Mouse (Mus musculus): ENCODE data around the gene Mov10l1. TPM values are rescaled to one million over a fixed set of nuclear protein-coding genes. Genes with fewer than 3 reads are reported as not detected.

Mov10l1 gene
- polyA plus RNA-seq, 1 experiment, result not detected

Other genes with a start within 250 kb of the Mov10l1 start
- 23.3 and 23.5 TPM in 2 replicates for gene Brd1, start 248.7 kb upstream of the Mov10l1 start, polyA plus RNA-seq (2012; rRNA removed)
- 6.3 and 6.4 TPM in 2 replicates for gene Zbed4, start 231.2 kb upstream of the Mov10l1 start, polyA plus RNA-seq (2012; rRNA removed)
- gene Alg12, start 163.6 kb upstream of the Mov10l1 start, polyA plus RNA-seq (2012; rRNA removed), result 15.3 and 15.7 TPM in 2 replicates
- gene Creld2, start 163.3 kb upstream of the Mov10l1 start, polyA plus RNA-seq (2012; rRNA removed), result 24.1 and 31.2 TPM in 2 replicates
- gene Pim3, start 120.7 kb upstream of the Mov10l1 start, polyA plus RNA-seq (2012; rRNA removed), result 13.6 and 22.2 TPM in 2 replicates
- gene Ttll8, start 28.5 kb upstream of the Mov10l1 start, polyA plus RNA-seq (2012; rRNA removed), result 1.8 and 2.0 TPM in 2 replicates
- gene Mlc1, start 3.9 kb upstream of the Mov10l1 start, polyA plus RNA-seq (2012; rRNA removed), result 149 and 180 TPM in 2 replicates
- 91.8 and 100 TPM in 2 replicates for gene Panx2, start 76.8 kb downstream of the Mov10l1 start, polyA plus RNA-seq (2012; rRNA removed)
- 24.3 and 25.8 TPM in 2 replicates for gene Trabd, start 92.2 kb downstream of the Mov10l1 start, polyA plus RNA-seq (2012; rRNA removed)
- 33.1 and 38.3 TPM in 2 replicates for gene Selenoo, start 106.2 kb downstream of the Mov10l1 start, polyA plus RNA-seq (2012; rRNA removed)
- gene Tubgcp6, start 140.2 kb downstream of the Mov10l1 start, polyA plus RNA-seq (2012; rRNA removed), result 37.4 and 39.8 TPM in 2 replicates
- 24.9 and 28.9 TPM in 2 replicates for gene Hdac10, start 145.8 kb downstream of the Mov10l1 start, polyA plus RNA-seq (2012; rRNA removed)
- 20.2 and 22.9 TPM in 2 replicates for gene Mapk12, start 157.8 kb downstream of the Mov10l1 start, polyA plus RNA-seq (2012; rRNA removed)
- gene Mapk11, start 166.7 kb downstream of the Mov10l1 start, polyA plus RNA-seq (2012; rRNA removed), result 53.3 and 61.1 TPM in 2 replicates
- 65.8 and 72.5 TPM in 2 replicates for gene Plxnb2, start 197.9 kb downstream of the Mov10l1 start, polyA plus RNA-seq (2012; rRNA removed)
- gene Dennd6b, start 213.6 kb downstream of the Mov10l1 start, polyA plus RNA-seq (2012; rRNA removed), result 143 and 146 TPM in 2 replicates
- 125 and 147 TPM in 2 replicates for gene Ppp6r2, start 228.6 kb downstream of the Mov10l1 start, polyA plus RNA-seq (2012; rRNA removed)